Mouse (Mus musculus): ENCODE results near the gene Stx8. TPM values are rescaled to one million over a fixed set of nuclear protein-coding genes. Genes with fewer than 3 reads are reported as not detected.
A peak's percentile ranks its signal among the peaks of the same experiment; 100 is the strongest.

The Stx8 gene
- polyA plus RNA-seq, 1 experiment from 2014 or later: 64.1 TPM

DNA sequence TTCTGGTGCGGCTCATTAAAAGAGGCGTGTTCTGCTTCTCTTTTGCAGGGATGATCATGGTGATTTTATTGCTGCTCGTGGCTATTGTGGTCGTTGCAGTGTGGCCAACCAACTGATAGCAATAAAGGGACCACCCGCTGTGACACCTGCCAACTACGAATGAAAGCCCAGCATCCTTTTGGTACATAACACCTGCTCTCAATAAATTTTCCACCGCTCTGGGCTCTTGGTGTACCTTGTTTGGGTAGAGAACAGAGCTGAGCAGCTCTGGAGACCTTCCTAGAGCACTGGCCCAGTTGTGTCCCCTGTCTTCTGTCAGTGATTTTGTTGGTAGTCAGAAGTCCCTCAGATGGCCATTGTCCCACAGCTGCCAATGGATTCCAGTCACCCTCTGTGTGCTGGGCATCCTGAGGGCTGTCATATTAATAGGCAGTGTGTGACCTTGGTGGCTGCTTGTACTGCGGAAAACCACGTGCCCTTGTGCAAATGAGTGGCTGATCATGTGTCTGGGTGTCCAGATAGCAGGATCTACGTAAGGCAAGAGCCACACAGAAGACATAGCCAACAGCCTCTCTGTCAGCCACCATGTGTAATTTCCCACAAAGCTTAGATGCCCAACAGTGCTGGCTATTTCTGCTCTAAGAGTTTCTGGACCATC lies 237.8 kb downstream of the Stx8 start:
- WGBS: 76% methylated on average over 10 of the region's 10 CpGs
- no peak overlapping the region for H3K27ac ChIP-seq (ENCODE audit: low read length)
- peaks cover 4% of the 10 kb centered on the region; the same call in 1 of the 2 replicates for H3K4me1 ChIP-seq (ENCODE audit: control insufficient read depth, insufficient read depth, low read length)
- H3K4me3 ChIP-seq (ENCODE audit: low read depth, low read length): no peak overlapping the region
- no peaks in the 10 kb centered on the region; the same call in 1 of the 2 replicates for H3K36me3 ChIP-seq (ENCODE audit: control insufficient read depth, insufficient read depth, low read length)
- H3K4me2 ChIP-seq (ENCODE audit: low read length): no peak overlapping the region
- ATAC-seq: no peak
- H3K9me3 ChIP-seq (replicated peaks; ENCODE audit: control insufficient read depth, low read length, poor library complexity, severe bottlenecking): no peaks in the 10 kb centered on the region
- no peaks in the 10 kb centered on the region for H3K27me3 ChIP-seq (ENCODE audit: control insufficient read depth, insufficient read depth, low read depth, low read length)
- no peak overlapping the region for H3K9ac ChIP-seq (ENCODE audit: low read depth, low read length)

DNA sequence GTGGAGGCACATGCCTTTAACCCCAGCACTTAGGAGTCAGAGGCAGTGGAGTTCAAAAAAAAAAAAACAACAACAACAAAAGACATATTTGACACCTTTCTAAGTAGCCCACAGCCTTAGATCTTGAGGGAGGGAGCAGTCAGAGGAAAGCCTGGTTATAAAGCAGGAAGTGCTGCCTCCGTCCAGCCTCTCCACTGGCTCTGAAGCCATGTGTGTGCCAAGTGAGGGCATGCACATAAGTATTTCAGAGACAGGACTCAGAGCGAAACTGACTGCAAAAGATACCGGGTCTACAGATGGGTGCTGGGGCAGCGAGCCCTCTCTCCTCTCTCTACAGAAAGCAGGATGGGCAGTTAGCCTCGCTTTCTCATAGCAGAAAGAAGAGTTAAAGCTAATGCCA lies 238.4 kb downstream of the Stx8 start:
- Histone ChIP-seq H3K4me2 (ENCODE audit: low read length) (no peak overlapping the region), H3K9me3 (replicated peaks; ENCODE audit: control insufficient read depth, low read length, poor library complexity, severe bottlenecking) (no peaks in the 10 kb centered on the region), H3K4me1 (ENCODE audit: control insufficient read depth, insufficient read depth, low read length) (peaks cover 4% of the 10 kb centered on the region; the same call in 1 of the 2 replicates), H3K4me3 (ENCODE audit: low read depth, low read length) (no peak overlapping the region), H3K36me3 (ENCODE audit: control insufficient read depth, insufficient read depth, low read length) (no peaks in the 10 kb centered on the region; the same call in 1 of the 2 replicates), H3K9ac (ENCODE audit: low read depth, low read length) (no peak overlapping the region), H3K27ac (ENCODE audit: low read length) (no peak overlapping the region), H3K27me3 (ENCODE audit: control insufficient read depth, insufficient read depth, low read depth, low read length) (no peaks in the 10 kb centered on the region)
- WGBS: 88% methylated on average over 5 of the region's 5 CpGs
- no peak for ATAC-seq

DNA sequence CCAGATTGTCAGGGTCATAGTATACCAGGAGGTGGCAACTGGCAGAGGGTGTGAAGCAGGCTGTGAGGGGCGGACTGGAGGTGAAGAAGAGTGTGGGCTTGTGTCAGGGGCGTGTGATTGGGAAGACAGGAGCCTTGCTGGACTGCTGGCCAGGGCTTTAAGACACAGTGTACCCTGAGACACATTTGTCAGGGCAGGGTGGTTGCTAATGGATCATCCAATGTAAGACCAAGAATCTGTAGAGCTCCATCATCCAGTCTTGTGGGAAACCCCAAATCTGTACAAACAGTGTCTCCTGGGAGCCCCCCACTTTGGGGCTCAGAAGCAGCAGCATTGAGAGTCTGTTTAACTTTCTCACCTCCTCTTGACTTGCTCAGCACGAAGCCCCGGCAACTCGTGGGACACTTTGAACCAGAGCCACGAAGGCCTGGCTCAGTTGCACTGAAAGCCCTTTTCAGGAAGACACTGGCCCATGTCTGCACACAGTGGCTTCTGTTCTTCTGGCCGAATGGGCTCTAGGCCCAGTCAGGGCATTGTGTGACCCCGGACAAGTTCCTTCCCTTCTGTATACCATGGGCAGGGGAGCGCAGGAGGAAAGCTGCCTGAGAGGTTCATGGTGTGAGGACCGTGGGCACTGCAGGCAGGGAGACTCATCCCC lies 239.7 kb downstream of the Stx8 start:
- H3K9ac ChIP-seq (ENCODE audit: low read depth, low read length): no peak overlapping the region
- 80% methylated on average over 10 of the region's 10 CpGs for WGBS
- no peaks in the 10 kb centered on the region for H3K4me1 ChIP-seq (ENCODE audit: control insufficient read depth, insufficient read depth, low read length)
- H3K36me3 ChIP-seq (ENCODE audit: control insufficient read depth, insufficient read depth, low read length): no peaks in the 10 kb centered on the region; the same call in 1 of the 2 replicates
- H3K4me2 ChIP-seq (ENCODE audit: low read length): no peak overlapping the region
- ATAC-seq: peak; percentile 73
- no peak overlapping the region for H3K4me3 ChIP-seq (ENCODE audit: low read depth, low read length)
- H3K27ac ChIP-seq (ENCODE audit: low read length): no peak overlapping the region
- no peaks in the 10 kb centered on the region for H3K9me3 ChIP-seq (replicated peaks; ENCODE audit: control insufficient read depth, low read length, poor library complexity, severe bottlenecking)
- H3K27me3 ChIP-seq (ENCODE audit: control insufficient read depth, insufficient read depth, low read depth, low read length): no peaks in the 10 kb centered on the region

DNA sequence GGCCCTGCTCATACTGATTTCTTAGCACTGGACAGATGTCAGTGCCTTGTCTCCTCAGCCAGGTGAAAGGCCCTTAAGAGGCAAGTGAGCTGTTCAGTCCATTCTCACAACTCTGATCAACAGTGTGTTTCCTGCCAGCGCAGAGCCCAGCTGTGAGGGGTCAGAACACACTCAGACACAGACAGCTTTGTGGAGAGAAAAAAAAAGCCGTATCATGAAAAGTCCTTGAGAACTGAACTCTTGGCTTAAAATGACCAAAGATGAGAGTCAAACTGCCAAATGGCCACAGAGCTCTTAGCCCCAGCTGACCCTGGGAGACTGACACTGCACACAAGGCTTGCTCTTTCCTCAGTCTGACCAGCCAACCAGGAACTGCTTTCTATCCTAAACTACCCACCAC lies 242.0 kb downstream of the Stx8 start:
- no peak overlapping the region for H3K4me3 ChIP-seq (ENCODE audit: low read depth, low read length)
- no peak for ATAC-seq
- H3K27ac ChIP-seq (ENCODE audit: low read length): no peak overlapping the region
- no peaks in the 10 kb centered on the region for H3K27me3 ChIP-seq (ENCODE audit: control insufficient read depth, insufficient read depth, low read depth, low read length)
- no peaks in the 10 kb centered on the region for H3K4me1 ChIP-seq (ENCODE audit: control insufficient read depth, insufficient read depth, low read length)
- no peak overlapping the region for H3K9ac ChIP-seq (ENCODE audit: low read depth, low read length)
- H3K4me2 ChIP-seq (ENCODE audit: low read length): no peak overlapping the region
- WGBS: 77% methylated on average over 2 of the region's 2 CpGs
- H3K36me3 ChIP-seq (ENCODE audit: control insufficient read depth, insufficient read depth, low read length): no peaks in the 10 kb centered on the region; the same call in 1 of the 2 replicates
- no peaks in the 10 kb centered on the region for H3K9me3 ChIP-seq (replicated peaks; ENCODE audit: control insufficient read depth, low read length, poor library complexity, severe bottlenecking)

DNA sequence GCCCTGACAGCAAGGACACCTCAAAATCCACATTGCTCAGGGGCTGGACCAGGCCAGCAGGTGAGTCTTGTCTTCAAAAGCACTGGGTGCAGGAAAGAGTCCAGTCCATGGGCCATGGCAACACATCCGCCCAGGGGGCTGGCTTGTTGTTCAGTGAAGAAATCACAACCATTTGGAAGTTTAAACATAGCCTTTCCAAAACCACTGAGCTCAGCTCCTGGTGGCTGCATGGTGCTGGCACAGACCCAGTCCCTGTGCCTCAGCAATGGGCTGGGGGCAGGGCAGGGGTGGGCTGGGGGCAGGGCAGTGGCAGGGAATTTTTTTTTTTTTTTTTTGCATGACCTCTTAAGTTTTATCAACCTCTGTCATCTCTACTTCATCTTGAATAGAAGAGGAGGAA lies 242.6 kb downstream of the Stx8 start:
- ATAC-seq: no peak
- Histone ChIP-seq H3K9me3 (replicated peaks; ENCODE audit: control insufficient read depth, low read length, poor library complexity, severe bottlenecking) (no peaks in the 10 kb centered on the region), H3K27ac (ENCODE audit: low read length) (no peak overlapping the region), H3K4me1 (ENCODE audit: control insufficient read depth, insufficient read depth, low read length) (no peaks in the 10 kb centered on the region), H3K4me3 (ENCODE audit: low read depth, low read length) (no peak overlapping the region), H3K36me3 (ENCODE audit: control insufficient read depth, insufficient read depth, low read length) (no peaks in the 10 kb centered on the region; the same call in 1 of the 2 replicates), H3K27me3 (ENCODE audit: control insufficient read depth, insufficient read depth, low read depth, low read length) (no peaks in the 10 kb centered on the region), H3K4me2 (ENCODE audit: low read length) (no peak overlapping the region), H3K9ac (ENCODE audit: low read depth, low read length) (no peak overlapping the region)
- WGBS: 84% methylated on average over 1 of the region's 1 CpGs

DNA sequence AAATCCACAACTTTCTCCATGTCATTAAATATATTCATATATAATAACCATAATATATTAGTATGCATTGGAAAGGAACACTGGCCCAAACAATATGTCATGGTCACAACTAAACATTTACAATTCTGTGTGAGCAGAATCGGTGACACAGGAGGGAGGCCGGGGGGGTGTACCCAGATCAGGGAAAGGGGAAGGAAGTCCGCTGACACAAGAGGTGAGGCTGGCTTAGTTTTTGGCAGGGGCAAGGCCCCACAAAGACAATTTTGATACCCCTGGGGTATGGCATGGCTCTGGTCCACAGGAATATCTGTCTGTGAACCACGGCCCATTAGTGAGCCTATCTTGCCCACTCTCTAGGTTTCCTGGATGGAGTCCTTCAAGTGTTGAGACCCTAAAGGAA lies 243.5 kb downstream of the Stx8 start:
- H3K9me3 ChIP-seq (replicated peaks; ENCODE audit: control insufficient read depth, low read length, poor library complexity, severe bottlenecking): no peaks in the 10 kb centered on the region
- 90% methylated on average over 4 of the region's 4 CpGs for WGBS
- H3K9ac ChIP-seq (ENCODE audit: low read depth, low read length): no peak overlapping the region
- H3K36me3 ChIP-seq (ENCODE audit: control insufficient read depth, insufficient read depth, low read length): no peaks in the 10 kb centered on the region; the same call in 1 of the 2 replicates
- ATAC-seq: no peak
- no peak overlapping the region for H3K4me2 ChIP-seq (ENCODE audit: low read length)
- H3K27ac ChIP-seq (ENCODE audit: low read length): no peak overlapping the region
- H3K4me3 ChIP-seq (ENCODE audit: low read depth, low read length): no peak overlapping the region
- peaks cover 2% of the 10 kb centered on the region for H3K4me1 ChIP-seq (ENCODE audit: control insufficient read depth, insufficient read depth, low read length)
- no peaks in the 10 kb centered on the region for H3K27me3 ChIP-seq (ENCODE audit: control insufficient read depth, insufficient read depth, low read depth, low read length)

DNA sequence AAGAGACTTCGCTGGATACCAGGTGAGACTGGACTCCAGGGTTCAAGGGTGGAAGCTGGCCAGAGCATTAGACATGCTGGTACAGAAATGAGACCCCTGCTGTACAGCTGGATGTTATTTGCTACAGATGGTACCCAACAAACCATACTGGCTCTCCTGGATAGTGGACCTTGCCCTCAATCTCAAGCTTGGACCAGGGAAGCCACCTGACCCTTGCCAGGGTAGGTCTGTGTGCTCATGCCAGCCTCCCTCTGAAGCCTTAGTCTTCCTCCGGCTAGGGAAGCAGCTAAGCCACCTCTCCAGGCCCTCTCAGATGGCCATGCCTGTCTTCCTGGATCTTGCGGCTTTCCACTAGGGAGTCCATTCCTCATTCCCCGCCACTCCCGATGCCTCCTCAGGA lies 244.7 kb downstream of the Stx8 start:
- Histone ChIP-seq H3K27me3 (ENCODE audit: control insufficient read depth, insufficient read depth, low read depth, low read length) (no peaks in the 10 kb centered on the region), H3K4me2 (ENCODE audit: low read length) (no peak overlapping the region), H3K4me3 (ENCODE audit: low read depth, low read length) (no peak overlapping the region), H3K27ac (ENCODE audit: low read length) (no peak overlapping the region), H3K4me1 (ENCODE audit: control insufficient read depth, insufficient read depth, low read length) (peaks cover 14% of the 10 kb centered on the region), H3K9ac (ENCODE audit: low read depth, low read length) (no peak overlapping the region), H3K36me3 (ENCODE audit: control insufficient read depth, insufficient read depth, low read length) (no peaks in the 10 kb centered on the region; the same call in 1 of the 2 replicates), H3K9me3 (replicated peaks; ENCODE audit: control insufficient read depth, low read length, poor library complexity, severe bottlenecking) (no peaks in the 10 kb centered on the region)
- WGBS: 89% methylated on average over 5 of the region's 5 CpGs
- ATAC-seq: no peak

DNA sequence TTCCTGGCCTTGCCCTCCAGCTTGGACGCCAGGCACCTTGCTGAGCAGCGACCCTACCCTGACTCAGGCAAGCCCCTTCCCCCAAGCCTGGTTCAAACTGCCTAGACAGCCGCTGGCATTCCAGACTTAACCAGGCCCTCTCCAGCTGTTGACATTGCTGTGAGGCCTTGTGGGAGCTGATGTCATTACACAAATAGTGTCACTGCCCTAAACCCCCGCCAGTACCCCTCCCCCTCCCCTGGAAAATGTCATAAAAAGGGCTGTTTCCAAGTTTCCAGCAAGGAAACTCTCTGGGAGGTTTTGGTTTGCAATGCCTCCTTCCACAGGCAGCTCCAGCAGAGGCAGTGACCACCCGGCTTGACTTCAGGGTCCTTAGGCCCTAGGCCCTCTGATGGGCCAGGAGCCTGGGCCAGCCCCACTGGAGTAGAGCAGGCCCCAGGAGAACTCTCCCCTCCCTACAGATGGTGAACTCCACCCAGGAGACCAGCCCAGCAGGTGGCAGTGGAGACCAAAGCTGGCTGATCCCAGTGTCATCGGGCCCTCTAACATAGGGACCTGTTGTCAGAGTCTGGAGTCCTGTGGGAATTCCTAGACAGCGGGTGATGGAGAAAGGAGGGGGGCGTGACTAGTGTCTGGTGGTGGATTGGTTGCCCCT lies 246.1 kb downstream of the Stx8 start:
- H3K36me3 ChIP-seq (ENCODE audit: control insufficient read depth, insufficient read depth, low read length): no peaks in the 10 kb centered on the region; the same call in 1 of the 2 replicates
- ATAC-seq: no peak

DNA sequence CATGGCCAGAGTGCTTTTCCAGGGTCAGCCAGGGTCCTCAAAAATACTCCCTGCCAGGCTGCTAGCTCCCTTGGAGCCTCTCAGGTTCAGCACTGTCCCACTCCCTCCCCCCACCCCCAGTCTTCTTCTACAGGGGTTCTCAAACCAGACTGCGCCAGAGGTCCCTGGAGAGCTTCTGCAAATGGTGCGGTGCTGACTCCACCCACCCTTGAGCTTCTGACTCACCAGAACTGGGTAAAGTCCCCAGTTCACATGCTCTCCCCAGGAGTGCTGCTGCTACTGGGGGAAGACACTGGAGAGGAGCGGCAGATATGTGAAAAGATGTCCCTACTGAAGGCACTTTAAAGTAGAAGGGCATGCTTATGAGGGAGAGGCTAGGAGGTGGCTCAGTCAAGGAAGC lies 247.9 kb downstream of the Stx8 start:
- Histone ChIP-seq H3K4me2 (ENCODE audit: low read length) (no peak overlapping the region), H3K27ac (ENCODE audit: low read length) (peak overlapping the region; percentile 22; the same call in 1 of the 2 replicates), H3K36me3 (ENCODE audit: control insufficient read depth, insufficient read depth, low read length) (no peaks in the 10 kb centered on the region), H3K27me3 (ENCODE audit: control insufficient read depth, insufficient read depth, low read depth, low read length) (no peaks in the 10 kb centered on the region), H3K9ac (ENCODE audit: low read depth, low read length) (no peak overlapping the region), H3K9me3 (replicated peaks; ENCODE audit: control insufficient read depth, low read length, poor library complexity, severe bottlenecking) (no peaks in the 10 kb centered on the region), H3K4me1 (ENCODE audit: control insufficient read depth, insufficient read depth, low read length) (peaks cover 23% of the 10 kb centered on the region), H3K4me3 (ENCODE audit: low read depth, low read length) (no peak overlapping the region)
- WGBS: 90% methylated on average over 3 of the region's 3 CpGs
- ATAC-seq: no peak

More for the DNA sequence above, 246.1 kb downstream of the Stx8 start:
- H3K4me3 ChIP-seq (ENCODE audit: low read depth, low read length): no peak overlapping the region
- H3K9ac ChIP-seq (ENCODE audit: low read depth, low read length): no peak overlapping the region
- H3K27me3 ChIP-seq (ENCODE audit: control insufficient read depth, insufficient read depth, low read depth, low read length): no peaks in the 10 kb centered on the region
- no peak overlapping the region for H3K27ac ChIP-seq (ENCODE audit: low read length)
- WGBS: 59% methylated on average over 8 of the region's 8 CpGs
- H3K4me2 ChIP-seq (ENCODE audit: low read length): no peak overlapping the region
- H3K9me3 ChIP-seq (replicated peaks; ENCODE audit: control insufficient read depth, low read length, poor library complexity, severe bottlenecking): no peaks in the 10 kb centered on the region
- H3K4me1 ChIP-seq (ENCODE audit: control insufficient read depth, insufficient read depth, low read length): peaks cover 23% of the 10 kb centered on the region
